Mouse (Mus musculus) testis, postnatal 10 days (tissue): Measurements from ENCODE around the gene Gpr33.

Experiments
- DNase-seq: peaks from one replicate; pipeline ENCODE4 v3.0.0; 2021; ENCODE audit warnings: low spot score

Gene Gpr33

GRCm38 (mm10) chr12:51985163-51985748, 42.6 kb downstream of the Gpr33 start:
- no peak for DNase-seq

GRCm38 (mm10) chr12:51983625-51984024, 44.2 kb downstream of the Gpr33 start:
- no peak for DNase-seq

- DNase-seq = no peak
Observed at GRCm38 (mm10) chr12:51976531-51976930, 51.3 kb downstream of the Gpr33 start.

GRCm38 (mm10) chr12:51974381-51974780, 53.5 kb downstream of the Gpr33 start:
- no peak for DNase-seq
